Mouse (Mus musculus) CH12.LX (cell line): ENCODE data around the gene 1700125H20Rik. TPM values are rescaled to one million over a fixed set of nuclear protein-coding genes. Genes with fewer than 3 reads are reported as not detected.

Experiments used
- DNase-seq: peaks from one replicate; pipeline ENCODE4 v3.0.0-alpha.2; 2013; ENCODE audit errors: extremely low read depth
- H3K27ac ChIP-seq: 2 replicates; pipeline ENCODE4 v1.5.1; 2012; ENCODE audit warnings: low read depth, mild to moderate bottlenecking, control low read depth, moderate library complexity; ENCODE audit not compliant: insufficient read depth
- H3K27me3 ChIP-seq: replicated peaks from 2 replicates; pipeline ENCODE3; 2012; ENCODE audit warnings: inconsistent platforms
- H3K36me3 ChIP-seq, 2 experiments: replicated peaks in 1 of 2; 2 replicates each; pipeline versions ENCODE3 to v1.6.1; 2012; ENCODE audit warnings: inconsistent platforms in 1 of 2, low read length in 1 of 2, mild to moderate bottlenecking in 1 of 2, mixed read lengths in 1 of 2, moderate library complexity in 1 of 2; ENCODE audit not compliant: control insufficient read depth in 1 of 2, insufficient read depth in 1 of 2
- H3K4me1 ChIP-seq, 2 experiments: 2 replicates each; pipeline ENCODE4 v1.6.1; 2012; ENCODE audit warnings: inconsistent platforms in 1 of 2, moderate library complexity in 1 of 2; ENCODE audit not compliant: insufficient read depth in 2 of 2, control insufficient read depth in 1 of 2
- H3K4me2 ChIP-seq: 2 replicates; pipeline ENCODE4 v1.6.1; 2012; ENCODE audit warnings: low read depth, mild to moderate bottlenecking, control low read depth; ENCODE audit not compliant: poor library complexity, insufficient read depth, severe bottlenecking
- H3K4me3 ChIP-seq, 3 experiments: fragments of 150-350 bp in 1 of 3; sonication (generic) in 1 of 3; replicated peaks in 1 of 3; 2 replicates each; pipeline versions ENCODE3 to v1.5.1; 2011 to 2012; ENCODE audit warnings: low read depth in 2 of 3, low read length in 2 of 3, mild to moderate bottlenecking in 2 of 3, moderate library complexity in 2 of 3, control low read depth in 1 of 3, improper control_type of control experiment in 1 of 3, inconsistent platforms in 1 of 3, mixed read lengths in 1 of 3; ENCODE audit not compliant: poor library complexity in 1 of 3
- H3K79me2 ChIP-seq: replicated peaks from 2 replicates; pipeline ENCODE4 v1.6.1; 2012; ENCODE audit warnings: mild to moderate bottlenecking, moderate library complexity; ENCODE audit not compliant: control insufficient read depth, poor library complexity, insufficient read depth, severe bottlenecking; ENCODE audit errors: extremely low read depth
- H3K9ac ChIP-seq: 2 replicates; pipeline ENCODE4 v1.6.1; 2012; ENCODE audit warnings: low read depth, mild to moderate bottlenecking, control low read depth, moderate library complexity; ENCODE audit not compliant: insufficient read depth
- H3K9me3 ChIP-seq: replicated peaks from 2 replicates; pipeline ENCODE3; 2012; ENCODE audit warnings: low read length, inconsistent platforms, mixed read lengths
- CHD1 ChIP-seq: IDR thresholded peaks from 2 replicates; pipeline ENCODE4 v1.6.1; 2012; ENCODE audit warnings: low read depth, low read length, improper control_type of control experiment, inconsistent platforms
- CTCF ChIP-seq, 2 experiments: IDR thresholded peaks in 1 of 2; conservative IDR thresholded peaks in 1 of 2; 2 replicates each; pipeline ENCODE4 v1.5.1; 2011 to 2012; ENCODE audit warnings: low read depth in 2 of 2, low read length in 2 of 2, improper control_type of control experiment in 1 of 2, inconsistent platforms in 1 of 2, mild to moderate bottlenecking in 1 of 2, moderate library complexity in 1 of 2
- ELF1 ChIP-seq: IDR thresholded peaks from 2 replicates; pipeline ENCODE4 v1.6.1; 2014; ENCODE audit warnings: low read depth, mild to moderate bottlenecking, inconsistent platforms, low read length, improper control_type of control experiment
- JUN ChIP-seq: IDR thresholded peaks from 2 replicates; pipeline ENCODE4 v1.6.1; 2011; ENCODE audit warnings: low read depth, mild to moderate bottlenecking, low read length, improper control_type of control experiment, moderate library complexity; ENCODE audit not compliant: insufficient read depth
- JUND ChIP-seq: conservative IDR thresholded peaks from 2 replicates; pipeline ENCODE4 v1.6.1; 2011; ENCODE audit warnings: low read depth, low read length, improper control_type of control experiment
- KAT2A ChIP-seq: IDR thresholded peaks from 2 replicates; pipeline ENCODE4 v1.6.1; 2012; ENCODE audit warnings: low read length, improper control_type of control experiment, inconsistent platforms; ENCODE audit not compliant: insufficient replicate concordance
- MAFK ChIP-seq: IDR thresholded peaks from 2 replicates; pipeline ENCODE4 v1.6.1; 2011; ENCODE audit warnings: low read length, improper control_type of control experiment; ENCODE audit not compliant: insufficient replicate concordance
- MAX ChIP-seq: IDR thresholded peaks from 2 replicates; pipeline ENCODE4 v1.6.1; 2011; ENCODE audit warnings: low read length, improper control_type of control experiment
- MAZ ChIP-seq: IDR thresholded peaks from 2 replicates; pipeline ENCODE4 v1.6.1; 2012; ENCODE audit warnings: low read depth, mild to moderate bottlenecking, inconsistent platforms, low read length, improper control_type of control experiment, moderate library complexity
- MXI1 ChIP-seq: IDR thresholded peaks from 2 replicates; pipeline ENCODE4 v1.6.1; 2011; ENCODE audit warnings: mild to moderate bottlenecking, low read depth, low read length, improper control_type of control experiment
- MYC ChIP-seq: IDR thresholded peaks from 2 replicates; pipeline ENCODE4 v1.6.1; 2011; ENCODE audit warnings: low read depth, mild to moderate bottlenecking, improper control_type of control experiment, low read length
- NELFE ChIP-seq: IDR thresholded peaks from 2 replicates; pipeline ENCODE4 v1.6.1; 2011; ENCODE audit warnings: low read depth, low read length, improper control_type of control experiment
- PAX5 ChIP-seq: IDR thresholded peaks from 2 replicates; pipeline ENCODE4 v1.6.1; 2012; ENCODE audit warnings: low read length, inconsistent platforms, mixed read lengths
- SMC3 ChIP-seq: IDR thresholded peaks from 2 replicates; pipeline ENCODE4 v1.6.1; 2011; ENCODE audit warnings: low read depth, low read length, improper control_type of control experiment
- USF2 ChIP-seq: conservative IDR thresholded peaks from 2 replicates; pipeline ENCODE4 v1.6.1; 2011; ENCODE audit warnings: low read depth, low read length, improper control_type of control experiment
- ZC3H11A ChIP-seq: IDR thresholded peaks from 2 replicates; pipeline ENCODE4 v1.6.1; 2012; ENCODE audit warnings: low read depth, mild to moderate bottlenecking, inconsistent platforms, low read length, improper control_type of control experiment
- ZKSCAN1 ChIP-seq: IDR thresholded peaks from 2 replicates; pipeline ENCODE4 v1.6.1; 2012; ENCODE audit warnings: low read depth, inconsistent platforms, low read length, improper control_type of control experiment, borderline replicate concordance
- ZMIZ1 ChIP-seq: IDR thresholded peaks from 2 replicates; pipeline ENCODE4 v1.6.1; 2012; ENCODE audit warnings: low read depth, mild to moderate bottlenecking, inconsistent platforms, low read length, improper control_type of control experiment
- ZNF384 ChIP-seq: IDR thresholded peaks from 2 replicates; pipeline ENCODE4 v1.6.1; 2012; ENCODE audit warnings: low read depth, low read length, improper control_type of control experiment, inconsistent platforms
- dilution Hi-C: fragments of 300-500 bp; cut with MboI; formaldehyde crosslinking; loops from 2 replicates; pipeline ENCODE4 v1.14.3; 2020; ENCODE audit warnings: low sequenced_read_pairs; ENCODE audit not compliant: extremely low pct_unique_long_range_greater_than_20kb, extremely low pct_ligation_motif_present
- in situ Hi-C: fragments of 300-500 bp; cut with MboI; formaldehyde crosslinking; loops from 3 replicates; pipeline ENCODE4 v1.14.3; 2019; ENCODE audit warnings: low sequenced_read_pairs, low pct_ligation_motif_present, low pct_unique_long_range_greater_than_20kb, mixed read lengths
- polyA plus RNA-seq: library from polyadenylated mRNA; unstranded; fragments of >175 nt; gene quantifications from 2 replicates; pipeline ENCODE4 v1.2.1, GENCODE M21; 2012; ENCODE audit warnings: low read depth; ENCODE audit not compliant: insufficient read length
- total RNA-seq, 2 experiments: library from RNA; depleted of rRNA; stranded (reverse); fragments of 300-350 nt in 1 of 2; fragments of >200 nt in 1 of 2; gene quantifications; 2 replicates each; pipeline ENCODE4 v1.2.3; 2012 to 2014

1700125H20Rik gene
- total and polyA plus RNA-seq, 3 experiments = 0.17 TPM; not detected in 2

- TF ChIP-seq JUN = no peak
- TF ChIP-seq, all 38 proteins: peak for 0
- H3K27ac ChIP-seq = no peak overlapping the region
- H3K4me2 ChIP-seq = no peak overlapping the region
- peaks cover 73% of the 10 kb centered on the region for H3K79me2 ChIP-seq
- H3K27me3 ChIP-seq = no peaks in the 10 kb centered on the region
- H3K36me3 ChIP-seq = peaks cover 3 to 58% of the 10 kb centered on the region in 2 experiments
- no peaks in the 10 kb centered on the region for H3K9me3 ChIP-seq
- no peak overlapping the region for H3K9ac ChIP-seq
- dilution Hi-C loops = no loop called here
- peaks cover 0 to 23% of the 10 kb centered on the region in 2 experiments; a peak in 1 of 4 replicates for H3K4me1 ChIP-seq
- in situ Hi-C loops = no loop called here
- H3K4me3 ChIP-seq = no peak overlapping the region
- no peak for DNase-seq
These were observed 52.4 kb downstream of the 1700125H20Rik start for GRCm38 (mm10) chr11:85222561-85222960.

GRCm38 (mm10) chr11:85223248-85223647, 53.0 kb downstream of the 1700125H20Rik start:
- peaks cover 76% of the 10 kb centered on the region for H3K79me2 ChIP-seq
- H3K36me3 ChIP-seq = peaks cover 4 to 63% of the 10 kb centered on the region in 2 experiments

More at GRCm38 (mm10) chr11:85223248-85223647, 53.0 kb downstream of the 1700125H20Rik start:
- Histone ChIP-seq H3K27ac (no peak overlapping the region), H3K9ac (no peak overlapping the region), H3K4me2 (no peak overlapping the region), H3K9me3 (no peaks in the 10 kb centered on the region), H3K4me3 (no peak overlapping the region)
- in situ Hi-C loops = no loop called here
- dilution Hi-C loops = no loop called here
- no peak for DNase-seq
- TF ChIP-seq KAT2A (no peak), MXI1 (no peak), JUND (no peak), CTCF (conservative IDR thresholded peaks at IDR 0.05 in 1 of 2, IDR thresholded peaks at IDR 0.05 in 1 of 2; ENCODE audit: low read depth in 2 of 2, low read length in 2 of 2) (no peak), MYC (no peak), MAFK (no peak), MAX (no peak), CHD1 (no peak), ZMIZ1 (no peak), ELF1 (no peak), MAZ (no peak), USF2 (no peak), ZKSCAN1 (no peak), PAX5 (no peak), SMC3 (no peak), NELFE (no peak), ZC3H11A (no peak), ZNF384 (no peak)
- TF ChIP-seq, all 38 proteins: peak for 0
- H3K4me1 ChIP-seq = peaks cover 0 to 25% of the 10 kb centered on the region in 2 experiments; a peak in 1 of 4 replicates
- H3K27me3 ChIP-seq = no peaks in the 10 kb centered on the region

Other genes with a start within 250 kb of the 1700125H20Rik start
- not detected in 2 replicates for gene Car4, start 212.6 kb upstream of the 1700125H20Rik start, total RNA-seq (2012; rRNA removed)
- gene Car4, start 212.6 kb upstream of the 1700125H20Rik start, total RNA-seq (2014; rRNA removed) = not detected in 2 replicates
- gene Car4, start 212.6 kb upstream of the 1700125H20Rik start, polyA plus RNA-seq = not detected in 2 replicates
- 11.0 and 11.8 TPM in 2 replicates for gene Usp32, start 30.2 kb upstream of the 1700125H20Rik start, total RNA-seq (2012; rRNA removed)
- gene Usp32, start 30.2 kb upstream of the 1700125H20Rik start, total RNA-seq (2014; rRNA removed) = 7.4 and 7.5 TPM in 2 replicates
- gene Usp32, start 30.2 kb upstream of the 1700125H20Rik start, polyA plus RNA-seq = 12.0 and 16.4 TPM in 2 replicates
- 31.1 and 36.7 TPM in 2 replicates for gene Appbp2, start 64.7 kb downstream of the 1700125H20Rik start, total RNA-seq (2012; rRNA removed)
- gene Appbp2, start 64.7 kb downstream of the 1700125H20Rik start, total RNA-seq (2014; rRNA removed) = 32.2 and 37.4 TPM in 2 replicates
- gene Appbp2, start 64.7 kb downstream of the 1700125H20Rik start, polyA plus RNA-seq = 34.8 and 36.6 TPM in 2 replicates
- gene Ppm1d, start 140.8 kb downstream of the 1700125H20Rik start, total RNA-seq (2012; rRNA removed) = 19.0 and 20.9 TPM in 2 replicates
- 25.1 and 26.1 TPM in 2 replicates for gene Ppm1d, start 140.8 kb downstream of the 1700125H20Rik start, total RNA-seq (2014; rRNA removed)
- gene Ppm1d, start 140.8 kb downstream of the 1700125H20Rik start, polyA plus RNA-seq = 24.8 and 26.4 TPM in 2 replicates
- gene Bcas3, start 182.8 kb downstream of the 1700125H20Rik start, total RNA-seq (2012; rRNA removed) = 9.7 and 10.4 TPM in 2 replicates
- gene Bcas3, start 182.8 kb downstream of the 1700125H20Rik start, total RNA-seq (2014; rRNA removed) = 7.7 and 8.2 TPM in 2 replicates
- gene Bcas3, start 182.8 kb downstream of the 1700125H20Rik start, polyA plus RNA-seq = 16.9 and 21.3 TPM in 2 replicates